Mouse (Mus musculus) spleen, postnatal 36 days (tissue): Measurements from ENCODE around the gene Gprasp1.
"Not testable (repeated sequence)": the region's sequence is repeated elsewhere in the genome, so short reads cannot be mapped to it uniquely, and the experiment has no call there.

Experiments used
- DNase-seq, 2 experiments: peaks; one replicate each; pipeline ENCODE4 v3.0.0; 2022; ENCODE audit warnings: low spot score in 2 of 2, mixed read lengths in 1 of 2

Gprasp1 gene

GRCm38 (mm10) chrX:135742304-135743055 lies at the start of gene Gprasp1, which contains the start of gene Armcx5:
Gene Gprasp1 (plus strand): TSS chrX:135742733.
Gene Armcx5 (plus strand): TSS chrX:135742733.
- peak; percentile 85 to 88 for DNase-seq

GRCm38 (mm10) chrX:135693633-135694032 lies 48.9 kb upstream of the Gprasp1 start, which contains the start of gene Tcp11x2:
Gene Tcp11x2 (minus strand): TSS chrX:135693790.
- no peak for DNase-seq

- no peak for DNase-seq
Measured at GRCm38 (mm10) chrX:135703111-135703510, 39.4 kb upstream of the Gprasp1 start.

- DNase-seq, result no peak
Measured at GRCm38 (mm10) chrX:135704349-135704748, 38.2 kb upstream of the Gprasp1 start.

- no peak for DNase-seq
Measured at GRCm38 (mm10) chrX:135712845-135713244, 29.7 kb upstream of the Gprasp1 start.

GRCm38 (mm10) chrX:135725161-135725560 lies 17.4 kb upstream of the Gprasp1 start, which contains the start of gene Tmsb15a:
Gene Tmsb15a (minus strand): TSS chrX:135725261.
- DNase-seq, result no peak

GRCm38 (mm10) chrX:135738730-135739520 lies 3.6 kb upstream of the Gprasp1 start:
- peak in 1 of 2 experiments; percentile 30 for DNase-seq

GRCm38 (mm10) chrX:135743056-135743355 lies 473 bp downstream of the Gprasp1 start:
- DNase-seq, result no peak

- not testable (repeated sequence) for DNase-seq
Measured at GRCm38 (mm10) chrX:135745376-135745775, 2.8 kb downstream of the Gprasp1 start.

GRCm38 (mm10) chrX:135752832-135753231 lies 10.3 kb downstream of the Gprasp1 start:
- DNase-seq, result peak; percentile 30 to 43

- DNase-seq, result no peak
Measured at GRCm38 (mm10) chrX:135761707-135762106, 19.2 kb downstream of the Gprasp1 start.

GRCm38 (mm10) chrX:135768043-135768548 lies 25.6 kb downstream of the Gprasp1 start:
- DNase-seq, result no peak

- no peak for DNase-seq
Measured at GRCm38 (mm10) chrX:135768565-135768964, 26.0 kb downstream of the Gprasp1 start.

- DNase-seq, result no peak
Measured at GRCm38 (mm10) chrX:135791536-135791935, 49.0 kb downstream of the Gprasp1 start.

- no peak for DNase-seq
Measured at GRCm38 (mm10) chrX:135792326-135792725, 49.8 kb downstream of the Gprasp1 start.

- peak in 1 of 2 experiments; percentile 11 for DNase-seq
Measured at GRCm38 (mm10) chrX:135795591-135796304, 53.2 kb downstream of the Gprasp1 start.

GRCm38 (mm10) chrX:135796305-135797211 lies 54.0 kb downstream of the Gprasp1 start:
- not testable (repeated sequence) for DNase-seq

- DNase-seq, result peak; percentile 34 to 48
Measured at GRCm38 (mm10) chrX:135797212-135797644, 54.7 kb downstream of the Gprasp1 start, which contains the start of gene Bhlhb9. Gene Bhlhb9 (plus strand): TSS chrX:135797594.

GRCm38 (mm10) chrX:135804149-135804548 lies 61.6 kb downstream of the Gprasp1 start:
- DNase-seq, result no peak

GRCm38 (mm10) chrX:135805780-135806179 lies 63.2 kb downstream of the Gprasp1 start:
- no peak for DNase-seq

GRCm38 (mm10) chrX:135835896-135836295 lies 93.4 kb downstream of the Gprasp1 start:
- DNase-seq, result not testable (repeated sequence)
